ENCODE assay signal across 10 mouse cellular contexts in genomic region chr12:72944411-72945225, GRCm38 (mm10). TPM values are rescaled to one million over a fixed set of nuclear protein-coding genes. Genes with fewer than 3 reads are reported as not detected.
DNase-seq lines count a peak whose midpoint lies in the region; ATAC-seq lines count a peak whose summit lies in the region.
"Had no signal": no experiment of that assay in that cellular context is flagged by ENCODE, and none has a peak within 500 bp of the region (broad histone marks: within the 10 kb centered on the region; RNA-seq: fewer than 3 reads in every experiment).

No protein-coding gene starts in this region.

- peak overlapping the region; percentile 76 for H3K4me2 ChIP-seq in heart, embryonic 13.5 days
- H3K4me2 ChIP-seq in hindbrain, embryonic 14.5 days (replicated peaks): peak overlapping the region; percentile 41
- peak overlapping the region; percentile 50 for H3K4me2 ChIP-seq in midbrain, embryonic 11.5 days

- H3K9ac ChIP-seq in heart, embryonic 13.5 days: 0 out of 2 replicates have a peak overlapping the region, but pooled peaks have one; percentile 54
- H3K9ac ChIP-seq in hindbrain, embryonic 14.5 days: no peak overlapping the region
- H3K9ac ChIP-seq in midbrain, embryonic 11.5 days (ENCODE audit: low read length): peak overlapping the region; percentile 20; the same call in 1 of the 2 replicates

- H3K4me3 ChIP-seq in heart, embryonic 13.5 days: peak overlapping the region; percentile 54
- H3K4me3 ChIP-seq in hindbrain, embryonic 14.5 days (replicated peaks; ENCODE audit: low read length): peak overlapping the region; percentile 24; the same call in 1 of the 2 replicates
- H3K4me3 ChIP-seq in midbrain, embryonic 11.5 days (ENCODE audit: low read depth, low read length): peak overlapping the region; percentile 33

- no peak overlapping the region for H3K27ac ChIP-seq in heart, embryonic 13.5 days (replicated peaks)
- no peak overlapping the region for H3K27ac ChIP-seq in hindbrain, embryonic 14.5 days
- H3K27ac ChIP-seq in midbrain, embryonic 11.5 days (ENCODE audit: low read depth, low read length): no peak overlapping the region

- WGBS in heart, embryonic 13.5 days: 3% methylated on average over 23 of the region's 24 CpGs
- WGBS in hindbrain, embryonic 14.5 days: under 1% methylated on average over 24 of the region's 24 CpGs
- under 1% methylated on average over 24 of the region's 24 CpGs for WGBS in midbrain, embryonic 11.5 days

- H3K36me3 ChIP-seq in heart, embryonic 13.5 days: no peaks in the 10 kb centered on the region
- H3K36me3 ChIP-seq in hindbrain, embryonic 14.5 days (replicated peaks; ENCODE audit: control insufficient read depth, insufficient read depth): no peaks in the 10 kb centered on the region
- no peaks in the 10 kb centered on the region for H3K36me3 ChIP-seq in midbrain, embryonic 11.5 days (ENCODE audit: control insufficient read depth, insufficient read depth, low read length)

- DNase-seq in heart, postnatal 4 days: no peak
- peak; percentile 61 for DNase-seq in embryo, embryonic 10.5 days (ENCODE audit: low spot score)
- DNase-seq in hindbrain, embryonic 14.5 days (ENCODE audit: low spot score): no peak
- peak; percentile 92 for DNase-seq in midbrain, embryonic 11.5 days (ENCODE audit: low spot score, missing footprints)
- no peak for DNase-seq in spleen, postnatal 14 days (ENCODE audit: low spot score in 2 of 2)
- DNase-seq in cerebellum, adult 11 months: no peak
- DNase-seq: lung, postnatal 10 days had no signal

- H3K4me1 ChIP-seq in heart, embryonic 13.5 days: peaks cover 22% of the 10 kb centered on the region
- no peaks in the 10 kb centered on the region for H3K4me1 ChIP-seq in hindbrain, embryonic 14.5 days (replicated peaks; ENCODE audit: control insufficient read depth, insufficient read depth, low read length)
- H3K4me1 ChIP-seq in midbrain, embryonic 11.5 days (ENCODE audit: control insufficient read depth, insufficient read depth, low read length): peaks cover 18% of the 10 kb centered on the region

- H3K27me3 ChIP-seq in heart, embryonic 13.5 days (replicated peaks): peaks cover 99% of the 10 kb centered on the region
- peaks cover 95% of the 10 kb centered on the region for H3K27me3 ChIP-seq in hindbrain, embryonic 14.5 days (ENCODE audit: control insufficient read depth, insufficient read depth, low read length)
- H3K27me3 ChIP-seq in midbrain, embryonic 11.5 days (ENCODE audit: control insufficient read depth, insufficient read depth, low read length): peaks cover 89% of the 10 kb centered on the region

- no peaks in the 10 kb centered on the region for H3K9me3 ChIP-seq in heart, embryonic 13.5 days
- H3K9me3 ChIP-seq in hindbrain, embryonic 14.5 days (ENCODE audit: control insufficient read depth, low read length): no peaks in the 10 kb centered on the region
- H3K9me3 ChIP-seq in midbrain, embryonic 11.5 days (ENCODE audit: control insufficient read depth, low read length): no peaks in the 10 kb centered on the region

- no peak for ATAC-seq in heart, embryonic 13.5 days (ENCODE audit: extremely low read depth, insufficient number of reproducible peaks, low FRiP score, low TSS enrichment)
- ATAC-seq in hindbrain, embryonic 14.5 days (ENCODE audit: low FRiP score): no peak
- peak; percentile 45 for ATAC-seq in midbrain, embryonic 11.5 days (ENCODE audit: low FRiP score)
- ATAC-seq in erythroid progenitor cell, adult 5-6 weeks (replicated peaks; ENCODE audit: low FRiP score, poor library complexity, severe bottlenecking): no peak

RNA-seq across cellular contexts. Expression of gene 4930447C04Rik, which starts 4.0 kb away (rescaled TPM):
- 2.0 and 3.1 TPM in 2 replicates for polyA plus RNA-seq in heart, embryonic 13.5 days (2015; fragmentation: Nextera tagmentation; extraction: Ambion mirVana)
- 1 to 10 TPM in 1 of 2 experiments, under 1 TPM in 1; 0.72 to 1.2 TPM for total RNA-seq in heart, postnatal 4 days (2021)
- polyA plus RNA-seq in hindbrain, embryonic 14.5 days (2014; fragmentation: Nextera tagmentation; extraction: Ambion mirVana): 5.3 and 6.1 TPM in 2 replicates
- polyA plus RNA-seq in midbrain, embryonic 11.5 days (2014; fragmentation: Nextera tagmentation; extraction: Ambion mirVana): 1.3 and 2.6 TPM in 2 replicates
- total RNA-seq in erythroid progenitor cell, adult 5-6 weeks (2015; ENCODE audit: low replicate concordance): not detected in 2 replicates
- total RNA-seq in erythroid progenitor cell, adult 5-6 weeks (2017; ENCODE audit: low replicate concordance): not detected in 2 replicates
- polyA plus RNA-seq: C2C12 had no signal

RNA-seq across cellular contexts. Expression of gene Six6, which starts 4.9 kb away (rescaled TPM):
- polyA plus RNA-seq in heart, embryonic 13.5 days (2015; fragmentation: Nextera tagmentation; extraction: Ambion mirVana): not detected in 2 replicates
- not detected for total RNA-seq in heart, postnatal 4 days (2021)
- polyA plus RNA-seq in hindbrain, embryonic 14.5 days (2014; fragmentation: Nextera tagmentation; extraction: Ambion mirVana): not detected in 2 replicates
- polyA plus RNA-seq in midbrain, embryonic 11.5 days (2014; fragmentation: Nextera tagmentation; extraction: Ambion mirVana): 0.03 TPM in 1 of 2 replicates, not detected in the other
- total RNA-seq in erythroid progenitor cell, adult 5-6 weeks (2015; ENCODE audit: low replicate concordance): not detected in 2 replicates
- total RNA-seq in erythroid progenitor cell, adult 5-6 weeks (2017; ENCODE audit: low replicate concordance): not detected in 2 replicates
- polyA plus RNA-seq: C2C12 had no signal

Comparison
In these comparisons a context has a peak if more than half of its experiments do, and no peak if none do; other contexts are left out.
1. DNase-seq: peak in embryo, embryonic 10.5 days (single experiment) and midbrain, embryonic 11.5 days (single experiment); none in heart, postnatal 4 days (single experiment), hindbrain, embryonic 14.5 days (single experiment), spleen, postnatal 14 days (0 of 2) and cerebellum, adult 11 months (single experiment).
2. Peak in every context shown above with its lines, with median percentiles within 50 percentile points of each other: H3K4me2 ChIP-seq and H3K4me3 ChIP-seq.